Mouse (Mus musculus): ENCODE measurements around the gene Rem1. TPM values are rescaled to one million over a fixed set of nuclear protein-coding genes. Genes with fewer than 3 reads are reported as not detected.

Gene Rem1
- polyA plus RNA-seq, 1 experiment = 0.90 TPM

GRCm38 (mm10) chr2:152600076-152600475 is 26.7 kb upstream of the Rem1 start:
- WGBS = 86% methylated on average over 6 of the region's 6 CpGs
- no peaks in the 10 kb centered on the region for H3K4me1 ChIP-seq (ENCODE audit: control insufficient read depth, insufficient read depth, low read length)
- H3K27me3 ChIP-seq (ENCODE audit: control insufficient read depth, insufficient read depth, low read length) = no peaks in the 10 kb centered on the region
- no peak for DNase-seq
- H3K4me3 ChIP-seq (replicated peaks; ENCODE audit: insufficient read depth, low read depth, low read length) = no peak overlapping the region
- TF ChIP-seq POLR2A (IDR thresholded peaks at IDR 0.05; ENCODE audit: borderline replicate concordance, insufficient read depth, low read length) (no peak), CTCF (IDR thresholded peaks at IDR 0.05; ENCODE audit: borderline replicate concordance, insufficient read depth, low read depth, low read length) (no peak)
- no peak overlapping the region for H3K27ac ChIP-seq (ENCODE audit: insufficient read depth, low read length)

GRCm38 (mm10) chr2:152601275-152601960 is 25.3 kb upstream of the Rem1 start:
- no peaks in the 10 kb centered on the region for H3K27me3 ChIP-seq (ENCODE audit: control insufficient read depth, insufficient read depth, low read length)
- no peak for DNase-seq
- H3K4me1 ChIP-seq (ENCODE audit: control insufficient read depth, insufficient read depth, low read length) = no peaks in the 10 kb centered on the region
- 75% methylated on average over 4 of the region's 4 CpGs for WGBS
- H3K27ac ChIP-seq (ENCODE audit: insufficient read depth, low read length) = no peak overlapping the region
- TF ChIP-seq CTCF (IDR thresholded peaks at IDR 0.05; ENCODE audit: borderline replicate concordance, insufficient read depth, low read depth, low read length) (peak; percentile 24; the same call in 1 of the 2 replicates), POLR2A (IDR thresholded peaks at IDR 0.05; ENCODE audit: borderline replicate concordance, insufficient read depth, low read length) (no peak)
- H3K4me3 ChIP-seq (replicated peaks; ENCODE audit: insufficient read depth, low read depth, low read length) = no peak overlapping the region

- WGBS = 77% methylated on average over 15 of the region's 15 CpGs
- no peak within 1 kb of the TSS for H3K4me3 ChIP-seq (replicated peaks; ENCODE audit: insufficient read depth, low read depth, low read length)
- TF ChIP-seq POLR2A (IDR thresholded peaks at IDR 0.05; ENCODE audit: borderline replicate concordance, insufficient read depth, low read length) (no peak), CTCF (IDR thresholded peaks at IDR 0.05; ENCODE audit: borderline replicate concordance, insufficient read depth, low read depth, low read length) (peak; percentile 38; the same call in 1 of the 2 replicates)
- no peak within 1 kb of the TSS for H3K27ac ChIP-seq (ENCODE audit: insufficient read depth, low read length)
- no peaks in the 10 kb centered on the region for H3K4me1 ChIP-seq (ENCODE audit: control insufficient read depth, insufficient read depth, low read length)
- peak in 1 of 2 experiments; percentile 23 for DNase-seq
- H3K27me3 ChIP-seq (ENCODE audit: control insufficient read depth, insufficient read depth, low read length) = no peaks in the 10 kb centered on the region
These were observed 22.7 kb upstream of the Rem1 start, which contains the start of gene Defb36 for GRCm38 (mm10) chr2:152604057-152604456. Gene Defb36 (plus strand): TSS chr2:152604327.

- Histone ChIP-seq H3K4me3 (replicated peaks; ENCODE audit: insufficient read depth, low read depth, low read length) (no peak overlapping the region), H3K27me3 (ENCODE audit: control insufficient read depth, insufficient read depth, low read length) (no peaks in the 10 kb centered on the region), H3K27ac (ENCODE audit: insufficient read depth, low read length) (no peak overlapping the region), H3K4me1 (ENCODE audit: control insufficient read depth, insufficient read depth, low read length) (no peaks in the 10 kb centered on the region)
- no peak for DNase-seq
- WGBS = 79% methylated on average over 6 of the region's 6 CpGs
- no peak for TF ChIP-seq CTCF (IDR thresholded peaks at IDR 0.05; ENCODE audit: borderline replicate concordance, insufficient read depth, low read depth, low read length)
- no peak for TF ChIP-seq POLR2A (IDR thresholded peaks at IDR 0.05; ENCODE audit: borderline replicate concordance, insufficient read depth, low read length)
These were observed 19.0 kb upstream of the Rem1 start for GRCm38 (mm10) chr2:152607746-152608145.

- Histone ChIP-seq H3K4me3 (replicated peaks; ENCODE audit: insufficient read depth, low read depth, low read length) (no peak overlapping the region), H3K4me1 (ENCODE audit: control insufficient read depth, insufficient read depth, low read length) (no peaks in the 10 kb centered on the region), H3K27me3 (ENCODE audit: control insufficient read depth, insufficient read depth, low read length) (no peaks in the 10 kb centered on the region), H3K27ac (ENCODE audit: insufficient read depth, low read length) (no peak overlapping the region)
- WGBS = 89% methylated on average over 1 of the region's 1 CpGs
- TF ChIP-seq POLR2A (IDR thresholded peaks at IDR 0.05; ENCODE audit: borderline replicate concordance, insufficient read depth, low read length) (no peak), CTCF (IDR thresholded peaks at IDR 0.05; ENCODE audit: borderline replicate concordance, insufficient read depth, low read depth, low read length) (no peak)
- no peak for DNase-seq
These were observed 18.0 kb upstream of the Rem1 start for GRCm38 (mm10) chr2:152608719-152609118.

- 44% methylated on average over 8 of the region's 8 CpGs for WGBS
- H3K4me3 ChIP-seq (replicated peaks; ENCODE audit: insufficient read depth, low read depth, low read length) = no peak overlapping the region
These were observed 14.6 kb upstream of the Rem1 start for GRCm38 (mm10) chr2:152612193-152612592.

GRCm38 (mm10) chr2:152615563-152615962 is 11.2 kb upstream of the Rem1 start:
- Histone ChIP-seq H3K4me3 (replicated peaks; ENCODE audit: insufficient read depth, low read depth, low read length) (no peak overlapping the region), H3K27ac (ENCODE audit: insufficient read depth, low read length) (no peak overlapping the region), H3K27me3 (ENCODE audit: control insufficient read depth, insufficient read depth, low read length) (no peaks in the 10 kb centered on the region), H3K4me1 (ENCODE audit: control insufficient read depth, insufficient read depth, low read length) (no peaks in the 10 kb centered on the region)
- WGBS = 9% methylated on average over 7 of the region's 7 CpGs
- peak in 1 of 2 experiments; percentile 18 for DNase-seq
- peak; percentile 60 for TF ChIP-seq CTCF (IDR thresholded peaks at IDR 0.05; ENCODE audit: borderline replicate concordance, insufficient read depth, low read depth, low read length)
- TF ChIP-seq POLR2A (IDR thresholded peaks at IDR 0.05; ENCODE audit: borderline replicate concordance, insufficient read depth, low read length) = no peak

More at GRCm38 (mm10) chr2:152612193-152612592, 14.6 kb upstream of the Rem1 start:
- H3K4me1 ChIP-seq (ENCODE audit: control insufficient read depth, insufficient read depth, low read length) = no peaks in the 10 kb centered on the region
- TF ChIP-seq CTCF (IDR thresholded peaks at IDR 0.05; ENCODE audit: borderline replicate concordance, insufficient read depth, low read depth, low read length) (no peak), POLR2A (IDR thresholded peaks at IDR 0.05; ENCODE audit: borderline replicate concordance, insufficient read depth, low read length) (no peak)
- H3K27ac ChIP-seq (ENCODE audit: insufficient read depth, low read length) = no peak overlapping the region
- H3K27me3 ChIP-seq (ENCODE audit: control insufficient read depth, insufficient read depth, low read length) = no peaks in the 10 kb centered on the region
- DNase-seq = no peak

GRCm38 (mm10) chr2:152616470-152616869 is 10.3 kb upstream of the Rem1 start:
- 79% methylated on average over 6 of the region's 6 CpGs for WGBS
- Histone ChIP-seq H3K4me1 (ENCODE audit: control insufficient read depth, insufficient read depth, low read length) (no peaks in the 10 kb centered on the region), H3K27ac (ENCODE audit: insufficient read depth, low read length) (no peak overlapping the region), H3K4me3 (replicated peaks; ENCODE audit: insufficient read depth, low read depth, low read length) (no peak overlapping the region), H3K27me3 (ENCODE audit: control insufficient read depth, insufficient read depth, low read length) (no peaks in the 10 kb centered on the region)
- no peak for TF ChIP-seq POLR2A (IDR thresholded peaks at IDR 0.05; ENCODE audit: borderline replicate concordance, insufficient read depth, low read length)
- TF ChIP-seq CTCF (IDR thresholded peaks at IDR 0.05; ENCODE audit: borderline replicate concordance, insufficient read depth, low read depth, low read length) = no peak
- no peak for DNase-seq
